Mouse (Mus musculus) leukemia stem cell, adult 10-12 weeks (primary cell): Measurements from ENCODE around the gene Igfl3. TPM values are rescaled to one million over a fixed set of nuclear protein-coding genes. Genes with fewer than 3 reads are reported as not detected.

Experiments used
- polyA plus RNA-seq: library from polyadenylated mRNA; stranded (reverse); fragments of >175 nt; gene quantifications from 2 replicates; pipeline ENCODE4 v1.2.3, GENCODE M21; 2012; ENCODE audit warnings: low replicate concordance

Igfl3 gene
- polyA plus RNA-seq: not detected in 2 replicates

DNA sequence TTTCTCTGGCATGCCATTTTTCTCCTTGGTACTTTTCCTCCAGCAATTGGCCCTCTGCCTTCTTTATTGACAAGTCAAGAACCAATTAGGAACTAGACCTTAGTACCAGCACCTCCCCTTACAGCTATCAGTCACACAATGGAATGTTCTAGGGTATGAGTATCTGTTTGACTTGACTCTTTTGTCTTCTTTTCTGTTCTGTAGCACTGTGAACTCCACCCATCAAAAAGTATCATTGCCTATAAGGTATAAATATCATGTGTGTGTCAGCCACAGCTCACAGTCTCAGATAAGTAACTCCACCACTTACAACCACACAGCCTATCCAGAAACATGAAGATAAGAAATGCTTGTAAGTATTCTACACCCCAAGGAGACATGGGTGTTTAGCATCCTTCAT, at the start of gene Igfl3:
TSS of gene Igfl3 (plus strand) at position 301 of the 400 bp plus-strand sequence.

Other genes starting within 250 kb of the Igfl3 start
- gene Ceacam11, start 204.4 kb upstream of the Igfl3 start, polyA plus RNA-seq: not detected in 2 replicates
- not detected in 2 replicates for gene Ceacam13, start 166.6 kb upstream of the Igfl3 start, polyA plus RNA-seq
- gene Ceacam12, start 110.6 kb upstream of the Igfl3 start, polyA plus RNA-seq: not detected in 2 replicates
- gene Mill1, start 68.9 kb downstream of the Igfl3 start, polyA plus RNA-seq: not detected in 2 replicates
- not detected in 2 replicates for gene Psg18, start 178.5 kb downstream of the Igfl3 start, polyA plus RNA-seq